Mouse (Mus musculus) left cerebral cortex, adult 9 months (tissue): ENCODE measurements around the gene Fam214a.

Experiments
- DNase-seq, 2 experiments: peaks; one replicate each; pipeline ENCODE4 v3.0.0; 2022; ENCODE audit warnings: low spot score in 2 of 2

The Fam214a gene

GRCm38 (mm10) chr9:75025689-75026088 lies 73.0 kb downstream of the Fam214a start:
- no peak for DNase-seq

DNA sequence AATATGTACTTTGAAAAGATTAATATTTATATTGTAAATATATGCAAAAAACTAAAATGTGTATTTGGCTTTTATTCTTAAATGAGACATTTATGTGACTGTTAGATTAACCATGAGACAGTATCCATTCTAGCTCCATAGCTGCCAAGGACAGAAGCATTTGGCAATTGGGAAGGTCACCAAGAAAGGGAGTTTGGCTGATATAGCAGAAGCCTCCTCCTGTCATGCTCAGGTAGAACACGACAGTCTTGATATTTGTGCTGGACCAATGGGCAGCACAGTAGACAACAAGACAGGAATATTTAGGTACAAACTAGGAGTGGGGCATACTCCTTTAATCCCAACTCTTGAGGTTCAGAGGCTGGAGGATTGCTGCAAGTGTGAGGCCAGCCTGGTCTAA lies 79.7 kb downstream of the Fam214a start:
- no peak for DNase-seq

DNA sequence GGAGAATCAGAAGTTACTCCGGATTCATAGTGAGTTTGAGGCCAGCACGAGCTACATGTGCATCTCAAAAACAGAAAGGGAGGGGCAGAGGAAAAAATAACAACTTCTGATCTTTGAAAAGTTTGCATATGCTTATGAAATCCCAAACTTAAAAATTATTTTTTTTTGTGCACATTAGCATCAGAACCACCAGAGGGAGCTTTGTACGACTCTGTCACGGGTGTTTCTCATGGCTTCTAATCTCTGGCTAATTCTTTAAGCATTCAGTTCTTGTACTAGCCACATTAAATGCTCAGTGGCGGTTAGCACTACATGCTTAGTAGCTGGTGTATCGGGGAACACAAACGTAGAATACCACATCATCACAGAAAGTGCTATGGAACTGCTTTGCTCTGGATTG lies 80.5 kb downstream of the Fam214a start:
- DNase-seq: no peak

DNA sequence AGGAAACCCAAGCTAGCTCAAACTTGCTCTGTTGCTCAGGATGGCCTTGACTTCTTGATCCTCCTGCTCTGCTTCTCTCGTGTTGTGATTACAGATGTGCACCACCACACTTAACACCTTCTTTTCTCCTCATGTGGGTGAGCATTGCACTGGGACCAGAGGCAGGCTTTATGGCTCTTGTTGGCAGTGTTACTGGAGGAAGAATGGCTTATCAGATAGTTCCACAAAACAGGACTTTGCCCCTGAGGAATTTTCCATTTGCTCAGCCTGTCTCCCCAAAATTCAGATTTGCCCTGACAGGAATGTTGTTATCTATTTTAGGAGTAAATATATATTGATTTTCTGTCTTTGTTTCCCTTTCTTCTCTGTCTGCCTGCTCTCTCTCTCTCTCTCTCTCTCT lies 82.0 kb downstream of the Fam214a start:
- no peak for DNase-seq

- DNase-seq: no peak
Measured at GRCm38 (mm10) chr9:75035944-75036343, 83.3 kb downstream of the Fam214a start.

DNA sequence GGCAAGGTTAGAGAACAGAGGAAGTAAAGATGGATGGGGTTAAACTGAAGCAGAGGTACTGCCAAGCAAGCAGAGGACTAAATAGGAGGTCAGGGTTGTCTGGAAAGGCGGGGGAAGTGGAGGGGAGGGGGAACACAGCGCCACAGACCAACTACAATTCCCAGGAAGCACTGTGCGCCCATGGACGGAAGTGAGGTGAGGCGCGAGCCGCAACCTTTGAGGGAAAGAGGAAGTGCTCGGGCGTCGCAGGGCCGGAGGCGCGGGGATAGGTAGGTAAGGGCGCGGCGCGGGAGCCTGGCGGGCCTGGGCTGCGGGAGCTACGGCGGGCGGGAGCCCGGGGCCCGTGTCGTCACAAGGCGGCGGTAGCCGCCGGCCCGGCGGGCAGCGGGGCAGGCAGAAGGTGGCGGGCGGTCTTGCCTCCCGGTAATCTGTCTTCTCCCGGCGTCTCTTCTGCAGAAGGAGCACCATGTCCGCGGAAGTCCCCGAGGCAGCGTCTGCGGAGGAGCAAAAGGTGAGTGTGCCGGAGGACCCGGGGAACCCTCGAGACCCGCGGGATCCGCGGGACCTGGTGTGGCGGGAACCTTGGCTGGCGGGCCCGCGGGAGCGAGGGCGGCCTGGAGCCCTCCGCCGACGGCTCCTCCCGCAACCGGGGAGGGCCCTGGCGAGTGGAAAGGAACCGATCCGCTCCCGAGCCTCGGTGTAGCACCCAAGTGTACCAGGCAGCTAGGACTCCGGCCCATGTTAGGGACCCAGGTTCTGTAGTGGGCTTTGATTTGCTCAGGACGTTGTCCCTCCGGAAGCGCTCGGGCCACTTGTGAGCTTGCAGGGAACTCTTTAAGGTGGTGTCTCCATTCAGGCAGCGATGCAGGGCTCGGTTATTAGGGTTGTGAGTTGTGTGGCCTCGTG lies 85.0 kb downstream of the Fam214a start, which contains the start of gene Arpp19:
Gene Arpp19 (plus strand): TSS at position 164 of the 906 bp plus-strand sequence.
- peak; percentile 55 to 86 for DNase-seq

DNA sequence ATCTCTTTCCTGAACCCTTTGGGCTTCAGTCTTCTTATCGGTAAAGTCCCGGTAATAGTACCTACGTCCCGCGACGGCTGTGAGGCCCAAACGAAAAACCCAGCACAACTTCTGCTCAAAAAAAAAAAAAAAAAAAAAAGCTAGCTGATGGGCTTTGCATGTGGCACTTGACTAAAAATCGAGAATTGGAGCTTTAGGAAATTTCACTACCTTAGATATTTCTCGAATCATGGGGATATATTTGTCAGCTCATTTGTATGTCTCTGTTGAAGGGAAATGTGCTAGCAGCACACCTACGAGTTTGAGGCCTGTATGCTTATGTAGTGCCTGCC lies 85.6 kb downstream of the Fam214a start:
- no peak for DNase-seq

- DNase-seq: no peak
Measured at GRCm38 (mm10) chr9:75040566-75040965, 87.9 kb downstream of the Fam214a start.

DNA sequence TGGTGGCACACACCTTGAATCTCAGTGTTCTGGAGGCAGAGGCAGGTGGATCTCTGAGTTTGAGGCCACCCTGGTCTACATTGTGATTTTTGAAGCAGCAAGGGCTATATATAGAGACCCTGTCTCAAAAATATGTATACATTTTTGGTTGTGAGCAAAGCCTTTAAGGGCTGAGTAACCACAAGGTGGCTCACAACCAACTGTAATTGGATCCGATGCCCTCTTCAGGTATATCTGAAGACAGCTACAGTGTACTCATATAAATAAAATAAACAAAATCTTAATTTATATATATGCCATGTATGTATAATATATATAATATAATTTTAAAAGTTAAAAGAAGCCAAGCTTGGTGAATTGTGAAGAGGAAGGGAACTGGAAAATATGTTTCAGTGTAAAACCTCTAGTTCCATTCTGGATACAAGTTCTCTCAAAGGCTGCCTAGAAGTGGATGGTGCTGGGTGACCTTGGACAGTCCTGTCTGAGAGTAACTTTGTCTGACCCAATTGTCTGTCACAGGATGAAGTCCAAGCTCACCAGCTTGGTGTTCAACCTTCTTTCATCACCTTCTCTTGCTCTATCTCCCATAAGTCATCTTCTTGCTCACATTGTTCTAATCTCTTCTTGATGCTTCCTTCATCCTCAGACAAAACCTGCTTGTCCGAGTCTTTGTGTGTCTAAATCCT lies 89.3 kb downstream of the Fam214a start:
- DNase-seq: no peak

DNA sequence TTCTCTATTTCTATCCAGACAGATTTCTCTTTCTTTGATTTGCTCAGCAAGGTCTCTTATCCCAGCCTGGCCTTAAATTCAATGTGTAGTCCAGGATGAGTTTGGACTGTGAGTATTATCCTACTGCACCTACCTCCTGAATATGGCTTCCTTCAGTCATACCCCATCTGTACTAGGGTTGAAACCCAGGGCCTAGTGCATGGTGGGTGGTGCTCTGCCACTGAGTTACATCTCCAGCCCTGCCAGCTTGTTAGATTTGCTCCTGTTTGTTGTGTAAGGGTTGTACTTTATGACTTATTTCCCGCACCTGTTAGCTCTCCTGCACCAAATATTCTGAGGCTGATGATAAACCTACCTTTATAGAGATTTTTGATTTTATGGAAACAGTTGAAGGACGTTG lies 90.5 kb downstream of the Fam214a start:
- no peak for DNase-seq

GRCm38 (mm10) chr9:75047079-75047478 lies 94.4 kb downstream of the Fam214a start:
- no peak for DNase-seq

GRCm38 (mm10) chr9:75049100-75049499 lies 96.4 kb downstream of the Fam214a start:
- DNase-seq: no peak

GRCm38 (mm10) chr9:75050003-75050402 lies 97.3 kb downstream of the Fam214a start:
- peak; percentile 69 to 92 for DNase-seq

GRCm38 (mm10) chr9:75051841-75052240 lies 99.2 kb downstream of the Fam214a start:
- peak in 1 of 2 experiments; percentile 55 for DNase-seq

DNA sequence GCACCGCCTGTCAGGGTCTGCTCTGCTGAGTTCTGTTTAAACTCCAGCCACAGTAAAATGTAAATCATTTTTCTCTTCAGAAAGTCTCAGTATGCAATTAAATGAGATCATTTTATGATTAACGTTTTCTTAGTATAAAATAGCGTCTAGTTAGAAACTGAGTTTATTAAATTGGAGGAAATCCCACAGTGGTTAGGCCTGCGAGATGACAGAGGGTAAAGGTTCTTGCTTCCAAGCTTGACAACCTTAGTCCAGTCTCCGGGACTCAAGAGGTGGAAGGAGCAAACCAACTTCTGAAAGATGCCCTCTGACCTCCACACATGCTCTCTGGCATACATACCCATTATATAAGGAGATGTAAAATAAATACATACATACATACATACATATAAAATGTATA lies 102.4 kb downstream of the Fam214a start:
- DNase-seq: no peak

DNA sequence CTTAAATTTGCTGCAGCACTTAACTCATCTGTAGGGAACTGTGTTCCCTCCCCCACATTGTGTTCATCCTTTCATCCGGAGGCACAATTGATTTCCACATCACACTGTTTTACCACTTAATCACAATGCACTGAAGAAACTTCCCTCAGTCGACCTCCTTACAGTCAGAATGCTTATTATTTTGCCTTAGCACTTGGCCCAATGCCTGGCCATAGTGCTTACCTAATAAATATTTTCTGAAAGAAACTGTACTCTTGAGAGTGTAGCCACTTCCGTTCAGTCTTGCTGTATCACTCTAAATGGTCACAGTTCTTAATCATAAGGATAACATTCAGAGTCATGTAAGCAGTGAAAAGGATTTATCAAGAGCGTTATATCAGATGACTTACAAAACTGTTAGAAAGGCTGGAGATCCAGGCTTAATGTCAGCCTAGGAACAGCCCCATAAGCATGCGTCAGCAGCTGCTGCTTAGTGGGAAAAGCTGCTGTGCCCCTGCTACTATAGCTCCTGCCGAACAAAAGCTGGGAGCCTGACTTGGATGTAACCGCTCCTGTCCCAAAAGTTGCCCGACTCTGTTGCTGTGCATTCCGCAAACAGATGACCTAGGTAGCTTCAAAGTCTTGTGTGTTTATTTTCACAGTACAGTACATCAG lies 112.1 kb downstream of the Fam214a start:
- DNase-seq: no peak

DNA sequence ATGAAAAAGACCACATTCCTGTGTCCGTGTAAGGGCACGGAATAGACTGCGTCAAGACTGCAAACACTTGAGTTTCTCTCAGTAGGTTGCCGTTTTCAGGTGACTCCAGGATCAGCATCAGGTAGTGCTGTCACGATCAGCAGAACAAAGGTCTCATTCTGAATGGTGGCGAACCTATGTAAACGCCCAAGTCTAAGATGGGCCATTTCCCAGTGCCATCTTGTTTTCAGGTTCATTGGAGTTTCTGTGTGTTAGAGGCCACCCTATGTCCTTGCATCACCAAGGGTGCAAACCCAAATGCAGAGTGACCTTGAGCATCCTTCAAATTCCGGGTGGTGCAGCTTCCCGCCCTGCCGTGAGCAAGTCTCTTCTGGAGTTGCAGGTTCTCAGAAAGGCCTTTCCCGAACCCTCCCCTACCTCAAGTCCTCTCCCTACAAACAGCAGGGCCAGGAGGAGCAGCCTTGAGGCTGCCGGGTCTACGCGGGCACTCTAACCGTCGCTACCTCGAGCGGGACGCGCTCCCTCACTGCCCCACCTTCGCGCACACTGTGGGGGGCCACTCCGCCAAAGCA lies 117.9 kb downstream of the Fam214a start, which contains the start of gene Myo5a:
Gene Myo5a (plus strand): TSS at position 559 of the 572 bp plus-strand sequence.
- no peak for DNase-seq

DNA sequence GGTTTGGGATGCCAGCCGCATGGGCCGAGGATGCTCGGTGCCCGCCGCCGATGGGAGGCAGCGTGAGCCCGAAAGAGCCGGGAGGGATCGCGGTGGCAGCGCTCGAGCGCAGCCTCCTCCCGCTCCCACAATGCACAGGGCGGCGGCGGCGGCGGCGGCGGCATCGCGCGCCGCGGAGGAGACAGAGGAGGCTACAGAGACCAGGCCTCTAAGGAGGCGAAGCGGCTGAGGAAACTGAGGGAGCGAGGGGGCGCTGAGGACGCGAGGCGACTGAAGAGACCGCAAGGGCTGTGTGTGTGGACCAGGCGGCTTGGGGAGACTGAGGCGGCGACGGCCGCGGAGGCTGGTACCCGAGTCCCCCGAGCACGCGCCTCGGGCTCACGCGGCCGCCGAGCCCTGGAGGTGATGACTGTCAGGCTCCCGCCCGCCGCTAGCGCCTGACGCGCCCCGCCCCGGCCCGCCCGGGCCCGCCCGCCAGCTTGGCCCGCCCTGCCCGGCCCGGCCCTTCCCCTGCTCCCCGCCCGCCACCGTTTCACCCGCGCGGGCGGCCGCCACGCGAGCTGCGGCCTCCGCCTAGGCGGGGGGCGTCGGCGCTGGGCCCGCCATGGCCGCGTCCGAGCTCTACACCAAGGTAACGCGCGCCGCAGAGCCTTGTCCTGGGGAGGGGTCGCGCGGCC lies 118.5 kb downstream of the Fam214a start:
- DNase-seq: peak in 1 of 2 experiments; percentile 73

GRCm38 (mm10) chr9:75071706-75072192 lies 119.1 kb downstream of the Fam214a start:
- DNase-seq: peak in 1 of 2 experiments; percentile 45

DNA sequence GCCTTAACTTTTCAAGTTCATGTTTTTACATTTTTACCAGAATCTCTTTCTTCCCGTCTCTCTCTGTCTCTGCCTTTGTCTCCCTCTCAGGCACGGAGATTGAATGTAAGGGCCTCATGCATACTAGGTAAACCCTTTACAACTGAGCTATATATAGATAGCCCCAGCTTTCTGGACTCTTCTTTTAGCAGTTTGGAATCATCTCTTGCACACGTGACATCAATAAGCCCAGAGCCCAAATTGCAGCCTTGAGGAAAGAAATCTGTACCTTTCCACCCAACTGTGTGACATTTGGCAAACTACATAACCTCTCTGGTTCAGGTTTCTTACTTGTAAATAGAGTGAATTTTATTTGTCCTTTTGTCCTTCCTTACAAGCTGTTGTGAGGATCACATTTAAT lies 119.7 kb downstream of the Fam214a start:
- no peak for DNase-seq

- no peak for DNase-seq
Measured at GRCm38 (mm10) chr9:75077191-75077590, 124.5 kb downstream of the Fam214a start.
